Mouse (Mus musculus) spleen, postnatal 4 days (tissue): ENCODE measurements around the gene Olfr666.
"Not testable (repeated sequence)": the region's sequence is repeated elsewhere in the genome, so short reads cannot be mapped to it uniquely, and the experiment has no call there.

Experiments
- DNase-seq, 2 experiments: peaks; one replicate each; pipeline ENCODE4 v3.0.0; 2022; ENCODE audit warnings: low spot score in 2 of 2

The Olfr666 gene

GRCm38 (mm10) chr7:104895852-104896251 is at the start of gene Olfr666:
Gene Olfr666, minus strand, starts transcription at chr7:104895952.
- DNase-seq: no peak

DNA sequence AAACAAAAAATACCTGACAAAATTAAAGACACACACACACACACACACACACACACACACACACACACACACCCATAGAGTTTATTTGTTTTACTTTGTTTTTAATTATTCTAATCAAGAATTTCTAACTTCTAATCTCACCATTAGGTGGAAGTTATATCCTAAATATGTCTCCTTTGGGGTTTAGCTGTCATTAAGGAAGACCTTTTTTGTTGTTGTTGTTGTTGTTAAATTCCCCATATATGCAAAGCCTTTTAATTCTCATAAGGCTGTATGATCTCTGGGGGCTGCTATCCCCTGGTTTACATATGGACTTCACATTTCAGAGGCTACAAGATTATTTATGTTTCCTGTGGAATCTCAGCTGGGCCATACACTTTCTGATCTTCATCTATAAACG is 38.2 kb upstream of the Olfr666 start, which contains the start of gene Olfr669:
Gene Olfr669 (plus strand): TSS at position 301 of the 400 bp plus-strand sequence.
- DNase-seq: no peak

DNA sequence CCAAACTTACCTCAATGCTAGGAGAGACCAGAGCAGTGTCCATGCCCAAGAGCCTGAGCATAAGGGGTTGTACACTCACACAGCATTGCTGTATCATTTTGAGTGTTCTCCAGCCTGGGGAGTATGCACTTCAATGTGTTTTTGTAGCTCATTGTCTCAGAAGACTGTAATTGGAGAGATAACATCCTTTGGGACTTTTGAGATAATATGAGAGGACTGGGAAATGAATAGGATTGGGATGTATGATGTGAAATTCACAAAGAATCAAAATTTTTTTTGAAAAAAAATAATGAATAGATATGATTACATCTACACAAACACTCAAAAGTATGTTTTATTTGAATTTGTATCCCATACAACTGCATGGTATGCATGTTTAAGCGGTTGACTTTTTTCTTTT is 32.2 kb upstream of the Olfr666 start, which contains the start of gene Olfr668:
Gene Olfr668 (minus strand): TSS at position 101 of the 400 bp plus-strand sequence.
- no peak for DNase-seq

DNA sequence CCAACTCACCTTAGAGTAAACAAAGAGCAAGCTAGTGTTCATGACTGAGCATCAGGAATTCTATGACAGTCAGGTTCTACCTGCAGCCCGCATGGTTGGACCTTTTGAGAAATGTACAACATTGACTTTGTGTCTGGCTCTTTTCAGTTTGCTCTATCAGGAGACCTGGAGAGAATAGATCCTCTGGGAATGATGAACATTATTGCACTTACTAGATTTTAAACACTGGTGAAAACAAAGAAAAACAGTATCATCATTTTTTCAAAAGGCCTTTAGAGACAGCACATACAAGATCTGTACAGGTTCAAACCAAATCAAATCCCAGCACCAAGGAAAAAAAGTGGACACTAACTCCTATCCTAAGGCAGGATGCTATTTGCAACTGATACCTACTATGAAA is 25.6 kb upstream of the Olfr666 start, which contains the start of gene Olfr667:
Gene Olfr667 (minus strand): TSS at position 101 of the 400 bp plus-strand sequence.
- no peak for DNase-seq

- no peak for DNase-seq
These were observed 18.0 kb downstream of the Olfr666 start, which contains the start of gene Olfr665 for GRCm38 (mm10) chr7:104877731-104878130. Gene Olfr665, plus strand, starts transcription at chr7:104878031.

GRCm38 (mm10) chr7:104861381-104861780 is 34.4 kb downstream of the Olfr666 start:
- no peak for DNase-seq

DNA sequence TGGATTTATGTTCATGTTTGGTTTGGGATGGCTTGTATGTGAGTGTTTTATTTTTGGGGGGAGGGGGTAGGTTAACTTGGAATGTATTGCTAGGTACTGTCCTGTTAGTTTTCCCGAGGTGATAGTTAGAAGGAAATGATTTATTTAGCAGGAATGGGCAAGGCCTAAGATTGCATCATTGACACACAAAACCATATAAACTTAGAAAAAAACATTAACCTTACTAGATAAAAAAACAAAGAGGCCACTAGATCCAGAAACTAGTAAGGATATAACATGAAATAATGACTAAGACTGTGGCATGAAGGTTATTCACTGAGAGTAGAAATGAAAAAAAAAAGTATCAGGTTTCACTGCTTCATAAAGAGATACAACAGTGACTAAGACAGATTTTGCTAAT is 38.1 kb downstream of the Olfr666 start:
- no peak for DNase-seq

GRCm38 (mm10) chr7:104856709-104857108 is 39.0 kb downstream of the Olfr666 start, which contains the start of gene Usp17la:
Gene Usp17la, plus strand, starts transcription at chr7:104857009.
- not testable (repeated sequence) for DNase-seq

DNA sequence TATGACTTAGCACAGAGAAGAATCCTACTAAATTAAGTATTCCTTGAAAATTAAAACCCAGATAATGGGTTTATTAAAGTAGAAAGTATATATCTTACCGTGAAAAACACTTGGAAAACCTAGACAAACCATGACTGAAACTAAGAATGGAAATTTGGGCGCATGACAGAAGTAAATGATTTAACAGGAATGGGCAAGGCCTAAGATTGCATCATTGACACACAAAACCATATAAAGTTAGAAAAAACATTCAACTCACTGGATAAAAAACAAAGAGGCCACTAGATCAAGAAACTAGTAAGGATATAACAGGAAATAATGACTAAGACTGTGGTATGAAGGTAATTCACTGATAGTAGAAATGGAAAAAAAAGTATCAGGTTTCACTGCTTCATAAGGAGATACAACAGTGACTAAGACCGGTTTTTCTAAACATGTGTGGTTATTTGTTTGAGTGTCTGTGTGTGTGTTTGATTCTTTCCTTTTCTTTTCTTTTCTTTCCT is 40.5 kb downstream of the Olfr666 start:
- no peak for DNase-seq

GRCm38 (mm10) chr7:104851546-104851945 is 44.2 kb downstream of the Olfr666 start:
- DNase-seq: not testable (repeated sequence)

DNA sequence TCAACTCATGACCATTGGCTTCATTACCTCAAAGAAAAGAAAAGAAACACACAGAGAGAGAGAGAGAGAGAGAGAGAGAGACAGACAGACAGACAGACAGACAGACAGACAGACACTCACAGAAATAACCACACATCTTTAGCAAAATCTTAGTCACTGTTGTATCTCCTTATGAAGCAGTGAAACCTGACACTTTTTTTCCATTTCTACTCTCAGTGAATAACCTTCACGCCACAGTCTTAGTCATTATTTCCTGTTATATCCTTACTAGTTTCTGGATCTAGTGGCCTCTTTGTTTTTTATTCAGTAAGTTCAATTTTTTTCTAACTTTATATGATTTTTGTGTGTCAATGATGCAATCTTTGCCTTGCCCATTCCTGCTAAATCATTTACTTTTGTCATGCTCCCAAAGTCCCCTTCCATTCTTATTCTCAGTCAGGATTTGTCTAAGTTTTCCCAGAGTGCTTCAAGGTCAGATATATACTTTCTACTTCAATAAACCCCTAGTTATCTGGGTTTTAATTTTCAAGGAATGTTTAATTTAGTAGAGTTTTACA is 51.9 kb downstream of the Olfr666 start:
- DNase-seq: no peak

- DNase-seq: no peak
These were observed 53.2 kb downstream of the Olfr666 start, which contains the start of gene Usp17lb for GRCm38 (mm10) chr7:104842503-104842902. Gene Usp17lb, minus strand, starts transcription at chr7:104842603.
